Mouse (Mus musculus): ENCODE measurements around the gene Cuedc1.

DNA sequence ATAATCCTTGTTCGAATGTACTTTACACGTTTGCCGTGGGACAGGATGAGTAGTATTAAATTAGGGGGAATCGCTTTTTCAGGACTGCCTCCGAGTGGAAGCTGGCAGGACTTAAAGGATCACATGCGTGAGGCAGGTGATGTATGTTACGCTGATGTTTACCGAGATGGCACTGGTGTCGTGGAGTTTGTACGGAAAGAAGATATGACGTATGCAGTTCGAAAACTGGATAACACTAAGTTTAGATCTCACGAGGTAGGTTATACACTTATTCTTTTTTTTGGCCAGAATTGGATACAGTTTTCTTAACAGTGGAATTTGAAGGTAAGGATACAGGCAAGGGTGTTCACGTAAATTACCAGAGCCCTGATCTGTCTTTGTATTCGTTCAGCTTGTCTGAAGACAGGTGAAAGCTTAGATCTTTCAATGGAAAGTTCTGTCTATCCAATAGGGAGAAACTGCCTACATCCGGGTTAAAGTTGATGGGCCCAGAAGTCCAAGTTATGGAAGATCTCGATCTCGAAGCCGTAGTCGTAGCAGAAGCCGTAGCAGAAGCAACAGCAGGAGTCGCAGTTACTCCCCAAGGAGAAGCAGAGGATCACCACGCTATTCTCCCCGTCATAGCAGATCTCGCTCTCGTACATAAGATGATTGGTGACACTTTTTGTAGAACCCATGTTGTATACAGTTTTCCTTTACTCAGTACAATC is 48.7 kb upstream of the Cuedc1 start:
- TF ChIP-seq CTCF (IDR thresholded peaks at IDR 0.05; ENCODE audit: control insufficient read depth, insufficient read depth, low read length): no peak
- TF ChIP-seq POLR2A (IDR thresholded peaks at IDR 0.05; ENCODE audit: borderline replicate concordance, control insufficient read depth, low read depth, low read length): no peak

Measured in bone marrow, adult 2 months (tissue).